Mouse (Mus musculus): ENCODE data around the gene Zfp683. TPM values are rescaled to one million over a fixed set of nuclear protein-coding genes. Genes with fewer than 3 reads are reported as not detected.

Gene Zfp683
- total RNA-seq, 1 experiment = not detected

DNA sequence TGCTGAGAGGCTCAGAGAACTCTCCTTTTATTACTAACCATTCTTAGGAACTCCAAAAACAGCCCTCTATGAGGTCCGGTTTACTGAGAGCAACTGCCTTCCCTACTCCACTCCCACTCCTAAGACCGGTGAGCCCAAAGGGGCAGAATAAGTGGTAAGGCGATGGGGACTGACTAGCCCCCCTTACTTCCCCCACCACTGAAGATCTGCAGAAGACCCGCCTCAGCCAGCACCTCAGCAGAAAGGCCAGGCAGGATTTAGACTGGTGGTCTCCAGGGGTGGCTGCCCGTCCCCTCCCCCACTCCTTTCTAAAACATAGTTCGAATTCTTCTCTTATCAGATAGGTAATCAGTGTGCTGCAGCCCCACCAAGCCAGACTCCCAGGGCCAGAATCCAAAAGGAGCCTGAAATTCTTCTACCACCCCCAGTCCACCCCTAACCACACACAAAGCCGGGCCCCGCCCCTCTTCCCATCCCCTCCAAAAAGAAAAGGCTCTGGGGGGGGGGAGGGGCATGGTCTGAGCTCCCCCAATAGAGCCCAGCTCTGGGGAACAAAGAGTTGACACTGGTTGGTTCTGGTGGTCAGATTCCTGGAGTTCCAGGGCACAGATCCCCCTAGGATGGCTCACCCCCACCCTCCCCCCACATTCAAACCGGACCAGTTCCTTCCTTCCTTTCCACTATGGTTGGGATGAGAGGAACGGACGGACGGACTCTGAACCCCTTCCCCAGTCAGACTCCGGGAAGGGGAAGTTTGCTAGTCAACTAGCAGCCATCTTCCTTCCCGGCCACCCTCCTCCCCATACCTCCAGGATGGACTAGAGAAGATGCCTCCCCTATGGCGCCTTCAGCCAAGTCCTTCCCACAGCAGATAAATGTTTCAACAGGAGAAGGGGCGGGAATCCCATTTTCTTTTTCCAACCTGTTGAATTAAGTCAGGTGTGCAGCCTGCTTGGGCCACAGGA, 41.9 kb upstream of the Zfp683 start:
- TF ChIP-seq ZC3H11A (IDR thresholded peaks at IDR 0.05; ENCODE audit: borderline replicate concordance, low read depth, low read length) = no peak
- TF ChIP-seq CHD2 (IDR thresholded peaks at IDR 0.05; ENCODE audit: low read depth, low read length) = peak; percentile 58; the same call in 1 of the 2 replicates
- TF ChIP-seq ZNF384 (IDR thresholded peaks at IDR 0.05; ENCODE audit: low read depth, low read length) = no peak
- Histone ChIP-seq H3K36me3 (ENCODE audit: control insufficient read depth, insufficient read depth, low read length, poor library complexity, severe bottlenecking) (peaks cover 16% of the 10 kb centered on the region; the same call in 1 of the 2 replicates), H3K9ac (ENCODE audit: insufficient read depth, low read depth, low read length, poor library complexity, severe bottlenecking) (peak overlapping the region; percentile 58; the same call in 1 of the 2 replicates), H3K4me3 (ENCODE audit: insufficient read depth in 1 of 2, low read depth in 1 of 2, low read length in 2 of 2, poor library complexity in 1 of 2, severe bottlenecking in 1 of 2) (peak overlapping the region; percentile 29 to 55), H3K27ac (ENCODE audit: insufficient read depth, low read depth, low read length, poor library complexity, severe bottlenecking) (peak overlapping the region; percentile 91), H3K9me3 (ENCODE audit: control insufficient read depth, insufficient read depth, low read depth, low read length) (no peaks in the 10 kb centered on the region), H3K4me1 (ENCODE audit: control insufficient read depth in 2 of 2, insufficient read depth in 2 of 2, low read length in 2 of 2, poor library complexity in 1 of 2) (peaks cover 8 to 13% of the 10 kb centered on the region in 2 experiments)
- in situ Hi-C loops (cut with MboI; ENCODE audit: low sequenced_read_pairs in 2 of 2, unreplicated experiment in 2 of 2) = no loop called here
- peak; percentile 74 for DNase-seq (ENCODE audit: low read depth, low spot score)

DNA sequence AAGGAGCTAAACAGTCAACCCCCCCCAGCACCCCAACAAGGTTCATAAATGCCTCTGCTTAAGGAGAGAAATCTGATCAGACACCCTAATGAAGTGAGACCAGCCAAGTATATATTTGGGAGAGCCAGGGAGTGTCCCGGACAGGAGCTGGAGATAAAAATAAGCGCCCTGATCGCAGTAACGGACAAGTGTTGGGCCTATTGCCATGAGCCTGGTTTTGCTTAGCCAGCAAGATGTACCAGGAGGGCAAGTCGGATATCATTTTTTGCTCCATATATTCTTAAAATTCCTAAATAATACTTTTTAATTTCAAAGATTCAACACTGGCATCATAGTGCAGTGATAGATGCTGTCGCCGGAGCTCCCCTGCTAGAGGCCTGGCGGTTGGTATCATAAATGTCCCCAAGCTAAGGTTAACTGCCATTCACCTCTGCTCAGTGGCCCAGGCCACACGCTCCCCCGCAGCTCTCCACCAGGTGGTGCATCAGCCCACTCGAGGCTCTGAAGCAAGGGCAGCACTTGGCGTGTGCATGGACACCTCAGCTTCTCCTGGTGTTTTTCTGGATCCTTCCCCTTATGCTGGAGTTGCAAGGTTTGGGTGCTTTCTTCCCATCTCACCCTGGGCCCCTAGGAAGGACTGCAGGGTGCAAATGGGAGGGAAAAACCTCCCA, 40.6 kb upstream of the Zfp683 start:
- DNase-seq (ENCODE audit: low read depth, low spot score) = peak; percentile 44
- H3K9me3 ChIP-seq (ENCODE audit: control insufficient read depth, insufficient read depth, low read depth, low read length) = no peaks in the 10 kb centered on the region
- H3K27ac ChIP-seq (ENCODE audit: insufficient read depth, low read depth, low read length, poor library complexity, severe bottlenecking) = peak overlapping the region; percentile 6; the same call in 1 of the 2 replicates
- H3K9ac ChIP-seq (ENCODE audit: insufficient read depth, low read depth, low read length, poor library complexity, severe bottlenecking) = peak overlapping the region; percentile 27; the same call in 1 of the 2 replicates
- peaks cover 11% of the 10 kb centered on the region; the same call in 1 of the 2 replicates for H3K36me3 ChIP-seq (ENCODE audit: control insufficient read depth, insufficient read depth, low read length, poor library complexity, severe bottlenecking)
- H3K4me3 ChIP-seq (ENCODE audit: insufficient read depth in 1 of 2, low read depth in 1 of 2, low read length in 2 of 2, poor library complexity in 1 of 2, severe bottlenecking in 1 of 2) = no peak overlapping the region; a peak in 1 of 4 replicates
- in situ Hi-C loops (cut with MboI; ENCODE audit: low sequenced_read_pairs in 2 of 2, unreplicated experiment in 2 of 2) = no loop called here
- peaks cover 8 to 10% of the 10 kb centered on the region in 2 experiments for H3K4me1 ChIP-seq (ENCODE audit: control insufficient read depth in 2 of 2, insufficient read depth in 2 of 2, low read length in 2 of 2, poor library complexity in 1 of 2)
- TF ChIP-seq MAFK (IDR thresholded peaks at IDR 0.05; ENCODE audit: insufficient read depth, low read depth, low read length) (peak; percentile 61; the same call in 1 of the 2 replicates), CHD2 (IDR thresholded peaks at IDR 0.05; ENCODE audit: low read depth, low read length) (no peak)

DNA sequence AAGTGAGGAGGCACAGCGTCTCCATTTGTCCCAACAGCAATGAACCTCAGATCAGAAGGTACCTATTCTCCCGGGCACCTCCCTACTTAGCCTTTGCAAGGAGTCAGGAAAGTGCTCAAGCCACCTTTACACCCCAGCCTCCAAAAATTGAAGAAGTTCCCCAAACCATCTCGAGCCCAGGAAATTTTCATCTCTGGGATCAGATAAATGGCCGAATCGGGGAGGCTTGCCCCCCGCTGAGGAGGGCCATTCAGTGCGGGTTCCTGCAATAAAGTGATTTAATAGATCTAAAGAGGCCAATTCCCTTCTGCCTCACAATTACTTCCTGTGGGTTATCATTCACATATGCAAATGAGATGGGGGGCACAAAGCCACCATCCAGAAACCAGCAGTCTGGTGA, 37.4 kb upstream of the Zfp683 start:
- Histone ChIP-seq H3K27ac (ENCODE audit: insufficient read depth, low read depth, low read length, poor library complexity, severe bottlenecking) (peak overlapping the region; percentile 71), H3K9ac (ENCODE audit: insufficient read depth, low read depth, low read length, poor library complexity, severe bottlenecking) (peak overlapping the region; percentile 30; the same call in 1 of the 2 replicates)
- TF ChIP-seq HCFC1 (IDR thresholded peaks at IDR 0.05; ENCODE audit: borderline replicate concordance, insufficient read depth, low read length) = no peak
- TF ChIP-seq MAFK (IDR thresholded peaks at IDR 0.05; ENCODE audit: insufficient read depth, low read depth, low read length) = no peak
- 0 out of 2 replicates have a peak, but pooled peaks have one; percentile 10 for TF ChIP-seq ZNF384 (IDR thresholded peaks at IDR 0.05; ENCODE audit: low read depth, low read length)
- no peak for TF ChIP-seq ZC3H11A (IDR thresholded peaks at IDR 0.05; ENCODE audit: borderline replicate concordance, low read depth, low read length)

DNA sequence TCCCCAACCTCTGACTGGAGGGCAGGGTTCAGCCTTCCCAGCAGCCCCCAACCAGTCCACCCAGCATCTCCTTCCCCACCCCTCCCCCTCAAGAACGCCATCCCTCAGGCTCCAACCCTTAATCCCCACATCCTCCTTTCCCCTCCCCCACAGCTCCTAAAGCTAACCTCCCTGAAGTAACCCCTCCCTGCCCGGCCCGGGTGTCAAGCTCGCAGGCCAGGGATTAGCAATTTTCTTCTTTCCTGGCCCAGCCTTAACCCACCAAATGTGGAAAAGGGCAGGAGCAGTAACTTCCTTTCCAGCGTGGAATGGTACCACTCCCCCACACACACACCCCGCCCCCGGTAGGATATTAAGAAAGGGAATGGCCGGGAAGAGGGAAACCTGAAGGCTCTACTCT, 36.9 kb upstream of the Zfp683 start:
- TF ChIP-seq MAFK (IDR thresholded peaks at IDR 0.05; ENCODE audit: insufficient read depth, low read depth, low read length) = no peak
- TF ChIP-seq HCFC1 (IDR thresholded peaks at IDR 0.05; ENCODE audit: borderline replicate concordance, insufficient read depth, low read length) = no peak
- no peak for TF ChIP-seq ZC3H11A (IDR thresholded peaks at IDR 0.05; ENCODE audit: borderline replicate concordance, low read depth, low read length)
- TF ChIP-seq CHD2 (IDR thresholded peaks at IDR 0.05; ENCODE audit: low read depth, low read length) = no peak
- peak; percentile 85 for DNase-seq (ENCODE audit: low read depth, low spot score)
- Histone ChIP-seq H3K36me3 (ENCODE audit: control insufficient read depth, insufficient read depth, low read length, poor library complexity, severe bottlenecking) (peaks cover 5% of the 10 kb centered on the region; the same call in 1 of the 2 replicates), H3K9me3 (ENCODE audit: control insufficient read depth, insufficient read depth, low read depth, low read length) (no peaks in the 10 kb centered on the region), H3K9ac (ENCODE audit: insufficient read depth, low read depth, low read length, poor library complexity, severe bottlenecking) (peak overlapping the region; percentile 87), H3K4me1 (ENCODE audit: control insufficient read depth in 2 of 2, insufficient read depth in 2 of 2, low read length in 2 of 2, poor library complexity in 1 of 2) (peaks cover 3 to 4% of the 10 kb centered on the region in 2 experiments; a peak in 3 of 4 replicates), H3K4me3 (ENCODE audit: insufficient read depth in 1 of 2, low read depth in 1 of 2, low read length in 2 of 2, poor library complexity in 1 of 2, severe bottlenecking in 1 of 2) (peak overlapping the region; percentile 85 to 88), H3K27ac (ENCODE audit: insufficient read depth, low read depth, low read length, poor library complexity, severe bottlenecking) (peak overlapping the region; percentile 96)
- in situ Hi-C loops (cut with MboI; ENCODE audit: low sequenced_read_pairs in 2 of 2, unreplicated experiment in 2 of 2) = no loop called here

More for the DNA sequence above, 37.4 kb upstream of the Zfp683 start:
- Histone ChIP-seq H3K9me3 (ENCODE audit: control insufficient read depth, insufficient read depth, low read depth, low read length) (no peaks in the 10 kb centered on the region), H3K4me3 (ENCODE audit: insufficient read depth in 1 of 2, low read depth in 1 of 2, low read length in 2 of 2, poor library complexity in 1 of 2, severe bottlenecking in 1 of 2) (peak overlapping the region in 1 of 2 experiments; percentile 41; a peak in 2 of 4 replicates), H3K36me3 (ENCODE audit: control insufficient read depth, insufficient read depth, low read length, poor library complexity, severe bottlenecking) (peaks cover 5% of the 10 kb centered on the region; the same call in 1 of the 2 replicates), H3K4me1 (ENCODE audit: control insufficient read depth in 2 of 2, insufficient read depth in 2 of 2, low read length in 2 of 2, poor library complexity in 1 of 2) (peaks cover 3 to 4% of the 10 kb centered on the region in 2 experiments; a peak in 3 of 4 replicates)
- no peak for DNase-seq (ENCODE audit: low read depth, low spot score)
- in situ Hi-C loops (cut with MboI; ENCODE audit: low sequenced_read_pairs in 2 of 2, unreplicated experiment in 2 of 2) = no loop called here

All from ES-E14 (cell line).